Mouse (Mus musculus) bone marrow macrophage, adult 2 months (primary cell): ENCODE measurements at regions not wholly inside any gene's neighbourhood (a gene's known extent, or its start where the extent isn't known, plus 50 kb on each side); places are given as distances from the start of the nearest gene placed in this dataset.

Experiments used
- CTCF ChIP-seq: IDR thresholded peaks from 2 replicates; pipeline ENCODE4 v1.5.1; 2012; ENCODE audit warnings: low read depth, mild to moderate bottlenecking, low read length, moderate library complexity
- POLR2A ChIP-seq: IDR thresholded peaks from 2 replicates; pipeline ENCODE4 v1.6.1; 2012; ENCODE audit warnings: mild to moderate bottlenecking, low read depth, low read length, borderline replicate concordance

GRCm38 (mm10) chr3:33905679-33906007 is 61.5 kb upstream of the Ccdc39 start:
- TF ChIP-seq CTCF = no peak
- no peak for TF ChIP-seq POLR2A
